Mouse (Mus musculus): Measurements from ENCODE around the gene Ctdnep1.
"Not testable (repeated sequence)": the region's sequence is repeated elsewhere in the genome, so short reads cannot be mapped to it uniquely, and the experiment has no call there.

Ctdnep1 gene

DNA sequence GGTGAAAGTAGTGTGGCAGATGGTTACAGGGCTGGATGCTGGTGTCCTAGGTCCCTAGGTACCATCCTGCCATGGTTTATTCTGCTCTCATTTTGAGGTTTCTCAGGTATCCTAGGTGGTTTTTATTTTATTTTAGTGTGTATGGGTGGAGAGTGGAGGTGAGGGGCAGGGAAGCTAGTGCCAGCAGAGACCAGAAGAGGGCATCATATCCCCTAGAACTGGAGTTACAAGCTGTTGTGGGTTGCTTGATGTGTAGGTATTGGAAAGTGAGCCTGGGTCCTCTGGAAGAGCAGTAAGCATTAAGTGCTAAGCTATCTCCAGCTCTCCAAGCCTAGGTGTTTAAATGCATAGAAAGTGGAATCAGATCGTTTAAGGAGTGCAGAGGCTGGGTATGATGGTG is 28.7 kb upstream of the Ctdnep1 start:
- DNase-seq, result no peak

GRCm38 (mm10) chr11:69953267-69953915 is 27.6 kb upstream of the Ctdnep1 start:
- DNase-seq, result no peak

DNA sequence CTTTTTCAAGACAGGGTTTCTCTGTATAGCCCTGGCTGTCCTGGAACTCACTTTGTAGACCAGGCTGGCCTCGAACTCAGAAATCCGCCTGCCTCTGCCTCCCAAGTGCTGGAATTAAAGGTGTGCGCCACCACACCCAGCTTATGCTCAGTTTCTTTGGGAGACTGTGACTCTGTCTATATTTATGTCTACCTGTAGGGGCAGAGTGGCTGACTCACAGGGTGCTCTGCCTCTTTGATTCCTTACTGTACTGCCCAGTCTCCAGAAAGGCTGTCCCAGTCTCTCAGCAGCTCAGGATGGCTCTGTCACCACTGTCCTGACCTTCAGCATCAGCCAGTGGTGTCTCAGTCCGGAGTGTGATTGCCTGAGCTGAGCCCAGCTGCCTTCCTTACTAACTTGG is 25.3 kb upstream of the Ctdnep1 start:
- not testable (repeated sequence) for DNase-seq

- DNase-seq, result no peak
Measured at GRCm38 (mm10) chr11:69956218-69956617, 24.7 kb upstream of the Ctdnep1 start.

GRCm38 (mm10) chr11:69960616-69961015 is 20.3 kb upstream of the Ctdnep1 start:
- DNase-seq, result no peak

DNA sequence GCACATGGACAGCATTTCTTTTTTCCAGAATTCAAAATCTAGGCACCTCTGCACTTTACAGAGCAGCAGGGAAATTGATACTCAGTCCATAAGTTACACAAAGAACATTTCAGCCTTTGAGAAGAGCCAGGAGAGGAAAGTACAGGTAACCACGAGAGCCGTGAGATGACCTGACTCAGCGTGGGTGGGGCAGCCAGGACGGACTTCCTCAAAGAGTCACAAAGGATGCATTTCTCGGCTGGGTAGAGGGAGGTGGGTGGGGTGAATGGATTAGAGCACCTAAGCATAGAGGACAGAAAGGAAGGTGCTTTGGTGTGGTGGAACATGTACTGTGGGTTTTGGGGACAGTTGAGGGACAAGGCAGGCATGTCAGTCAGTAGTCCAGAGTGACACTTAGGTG is 19.1 kb upstream of the Ctdnep1 start:
- no peak for DNase-seq

DNA sequence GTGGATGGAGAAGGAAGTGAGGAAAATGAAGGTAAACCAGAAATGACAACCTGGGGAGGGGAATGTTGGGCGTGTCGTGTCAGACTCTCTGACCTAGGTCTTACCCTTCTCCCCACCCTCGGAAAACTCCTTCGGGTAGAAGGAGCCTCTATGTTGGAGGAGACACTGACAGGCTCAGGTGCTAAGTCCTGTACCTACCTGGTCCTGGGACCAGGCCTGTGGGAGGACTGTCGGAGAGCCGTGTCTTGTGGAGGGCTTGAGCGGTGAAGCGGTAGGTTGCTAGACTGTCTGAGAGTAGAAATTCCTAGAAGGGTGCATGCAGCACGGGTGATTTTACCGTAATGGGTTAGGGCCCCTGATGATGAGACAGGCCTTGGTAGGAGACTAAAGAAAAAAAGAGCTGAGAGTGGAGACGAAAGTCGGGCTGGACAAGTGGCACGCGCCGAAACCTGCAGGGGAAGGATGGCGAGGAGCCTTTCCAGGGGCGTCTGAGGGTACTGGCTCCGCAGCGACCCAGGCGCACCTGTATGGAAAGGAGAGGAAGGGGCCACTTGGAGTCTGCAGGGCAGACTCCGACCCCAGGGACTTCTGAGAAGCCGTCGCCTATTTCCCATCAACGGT is 16.2 kb upstream of the Ctdnep1 start, which contains the start of gene Cldn7:
Gene Cldn7, plus strand, starts transcription at position 130 of the 621 bp plus-strand sequence.
- DNase-seq, result no peak

- no peak for DNase-seq
Measured at GRCm38 (mm10) chr11:69965271-69966005, 15.5 kb upstream of the Ctdnep1 start.

GRCm38 (mm10) chr11:69966006-69966859 is 14.7 kb upstream of the Ctdnep1 start:
- DNase-seq, result no peak

DNA sequence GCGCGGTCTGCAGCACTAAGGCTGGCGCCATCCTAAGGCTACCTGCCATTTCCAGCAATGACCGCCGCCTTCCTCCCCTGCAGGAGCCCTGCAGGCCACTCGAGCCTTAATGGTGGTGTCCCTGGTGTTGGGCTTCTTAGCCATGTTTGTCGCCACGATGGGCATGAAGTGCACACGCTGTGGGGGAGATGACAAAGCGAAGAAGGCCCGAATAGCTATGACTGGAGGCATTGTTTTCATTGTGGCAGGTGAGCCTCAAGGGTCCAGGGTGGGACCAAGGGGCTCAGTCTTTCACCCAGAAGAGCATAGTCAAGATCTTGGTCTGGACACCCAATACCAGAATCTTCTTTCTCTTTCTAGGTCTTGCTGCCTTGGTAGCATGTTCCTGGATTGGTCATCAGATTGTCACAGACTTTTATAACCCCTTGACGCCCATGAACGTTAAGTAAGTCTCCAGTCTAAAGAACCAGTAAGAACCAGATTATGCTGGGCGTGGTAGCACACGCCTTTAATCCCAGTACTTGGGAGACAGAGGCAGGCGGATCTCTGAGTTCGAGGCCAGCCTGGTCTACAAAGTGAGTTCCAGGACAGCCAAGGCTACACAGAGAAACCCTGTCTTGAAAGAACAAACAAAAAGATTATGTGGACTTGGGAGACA is 14.0 kb upstream of the Ctdnep1 start:
- no peak for DNase-seq

DNA sequence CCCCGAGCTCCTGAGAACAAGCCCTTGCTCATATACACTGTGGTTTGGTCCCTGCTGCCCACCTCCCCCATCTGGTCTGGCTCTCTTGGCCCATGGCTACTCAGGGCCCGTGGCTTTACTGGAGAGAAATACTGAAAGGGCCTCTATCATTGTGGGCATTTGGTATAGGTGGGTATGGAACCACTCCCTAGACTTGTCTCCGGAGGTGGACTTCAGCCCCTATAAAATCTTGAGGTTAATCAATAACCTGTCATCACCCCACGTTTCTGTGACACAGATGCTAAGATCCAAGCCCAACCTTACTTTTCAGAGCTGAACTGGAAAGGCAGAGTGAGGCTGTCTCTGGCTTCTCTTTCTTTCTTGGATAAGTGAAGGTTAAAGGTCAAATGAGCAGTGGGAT is 12.2 kb upstream of the Ctdnep1 start:
- DNase-seq, result no peak

- DNase-seq, result no peak
Measured at GRCm38 (mm10) chr11:69970222-69970621, 10.7 kb upstream of the Ctdnep1 start.

DNA sequence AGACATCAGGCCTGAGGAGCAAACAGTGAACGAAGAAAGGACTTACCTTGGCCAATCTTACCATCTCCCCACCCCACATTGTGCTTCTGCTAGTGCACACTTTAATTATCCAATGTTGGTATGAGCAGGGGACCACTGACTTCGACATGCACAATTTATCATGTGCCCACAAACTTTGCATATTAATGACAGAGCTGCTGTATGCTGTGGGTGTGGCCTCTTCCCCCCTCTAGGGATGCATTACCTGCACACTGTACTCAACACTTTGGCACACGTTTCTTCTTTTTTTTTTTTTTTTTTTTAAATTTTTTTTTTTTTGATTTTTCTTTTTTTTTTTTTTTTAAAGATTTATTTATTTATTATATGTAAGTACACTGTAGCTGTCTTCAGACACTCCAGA is 10.2 kb upstream of the Ctdnep1 start:
- no peak for DNase-seq

DNA sequence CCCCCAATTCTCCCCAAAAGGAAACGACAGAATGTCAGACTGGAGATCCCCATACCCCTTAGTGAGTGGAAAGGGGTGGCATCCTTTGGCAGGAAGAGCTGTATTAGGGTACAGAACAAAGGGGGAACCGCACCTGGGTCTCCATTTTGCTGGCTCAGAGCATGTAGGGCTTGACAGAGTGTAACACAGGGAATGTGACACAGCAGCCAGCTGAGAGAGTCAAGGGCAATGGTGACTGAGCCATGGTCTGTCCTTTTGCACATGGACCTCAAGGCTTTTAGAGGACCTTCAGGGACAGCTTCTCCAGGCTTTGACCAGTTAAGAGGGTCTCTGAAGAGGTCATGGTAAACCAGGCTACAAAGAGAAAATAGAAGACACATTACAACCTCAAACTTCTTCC is 6.0 kb upstream of the Ctdnep1 start:
- no peak for DNase-seq

DNA sequence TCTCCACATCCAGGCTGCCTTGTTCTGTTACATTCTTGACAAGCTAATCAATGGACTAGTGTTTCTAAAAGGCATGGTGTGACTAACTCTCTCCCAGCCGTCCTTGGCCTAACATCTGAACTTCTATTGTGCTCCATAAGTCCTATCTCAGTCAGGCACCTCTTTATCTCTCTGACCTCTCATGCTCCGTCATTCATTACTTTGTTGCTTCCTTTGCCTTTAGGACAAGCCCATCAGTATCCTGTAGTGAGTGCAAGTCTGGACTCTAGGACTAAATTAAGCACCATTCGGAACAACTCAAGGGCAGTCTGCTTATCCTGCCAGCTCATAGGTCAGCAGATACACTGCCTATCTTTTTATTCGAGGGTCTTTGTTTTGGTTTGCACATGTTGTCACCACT is 4.7 kb upstream of the Ctdnep1 start:
- no peak for DNase-seq

DNA sequence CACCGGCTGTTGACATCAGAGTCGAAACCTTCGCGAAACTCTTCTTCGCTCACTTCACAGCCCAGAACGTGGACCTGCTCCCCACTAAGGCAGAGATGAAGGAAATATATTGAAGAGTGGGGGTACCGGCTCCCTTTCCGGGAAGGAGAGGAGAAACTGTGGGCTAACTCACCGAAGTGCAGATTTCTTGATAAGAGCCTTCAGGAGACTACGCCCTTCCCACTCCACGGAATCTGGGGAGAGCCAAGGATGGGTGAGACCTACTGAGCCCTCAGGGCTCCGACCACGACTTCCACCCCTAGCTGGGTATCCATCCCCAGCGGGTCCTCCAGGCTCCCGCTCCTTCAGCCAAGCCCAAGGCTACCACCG is 1.1 kb upstream of the Ctdnep1 start:
- no peak for DNase-seq

- peak; percentile 98 for DNase-seq
Measured at GRCm38 (mm10) chr11:69980196-69981140, 488 bp upstream of the Ctdnep1 start.

DNA sequence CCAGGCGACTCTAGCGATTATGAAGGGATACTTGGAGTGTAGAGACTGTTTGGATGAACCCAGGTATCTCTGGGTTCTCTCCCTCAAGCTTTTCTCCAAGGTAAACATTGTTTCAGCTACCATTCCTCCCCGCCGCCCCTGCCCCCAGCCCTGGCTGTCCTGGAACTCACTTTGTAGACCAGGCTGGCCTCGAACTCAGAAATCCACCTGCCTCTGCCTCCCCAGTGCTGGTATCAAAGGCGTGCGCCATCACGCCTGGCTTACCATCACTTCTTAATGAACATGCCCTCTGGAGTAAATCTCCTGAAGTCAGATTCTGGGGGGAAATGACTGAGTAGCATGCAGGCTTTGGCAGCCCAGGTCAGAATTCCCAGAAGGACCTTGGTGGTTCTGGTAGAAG is 1.3 kb downstream of the Ctdnep1 start, which contains the start of gene Elp5:
Gene Elp5, minus strand, starts transcription at position 293 of the 400 bp plus-strand sequence.
- DNase-seq, result no peak

DNA sequence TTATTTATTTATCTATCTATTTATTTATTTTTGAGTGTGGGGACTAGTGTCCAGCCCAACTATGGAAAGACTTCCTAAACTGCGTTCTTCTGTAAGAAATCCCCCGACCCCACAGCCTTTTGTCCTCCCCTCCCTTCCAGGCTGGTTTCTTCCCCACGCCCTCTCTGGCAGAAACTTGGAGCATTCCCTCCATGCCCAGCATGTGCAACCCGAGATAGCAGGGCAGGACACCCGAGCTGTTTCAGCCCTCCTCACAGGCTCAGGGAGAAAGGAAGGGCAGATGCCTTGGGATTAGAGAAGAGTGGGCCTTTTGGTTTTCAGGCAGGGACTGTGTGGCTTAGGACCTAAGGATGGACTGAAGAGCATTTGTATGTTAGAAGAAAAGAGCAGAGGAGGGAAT is 1.9 kb downstream of the Ctdnep1 start:
- DNase-seq, result no peak

DNA sequence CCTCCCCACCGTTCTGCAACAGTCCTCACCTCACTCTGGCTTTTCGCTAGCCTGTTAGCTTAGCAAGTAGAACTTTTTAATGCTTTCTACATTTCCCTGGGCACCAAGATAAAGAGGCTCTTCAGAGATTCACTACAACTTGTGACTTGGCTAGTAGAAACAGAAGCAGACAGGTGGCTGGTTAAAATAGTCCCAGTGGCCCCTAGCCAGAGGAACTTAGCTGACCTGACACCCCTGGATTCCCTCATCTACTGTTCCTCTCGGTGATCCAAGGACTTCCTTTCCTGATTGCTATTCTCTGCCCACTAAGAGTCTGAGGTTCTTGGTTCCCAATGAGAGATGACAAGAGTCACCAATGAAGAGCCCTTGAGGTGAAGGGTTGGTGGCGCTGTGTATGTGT is 2.4 kb downstream of the Ctdnep1 start:
- DNase-seq, result no peak

GRCm38 (mm10) chr11:69984431-69984830 is 3.5 kb downstream of the Ctdnep1 start:
- no peak for DNase-seq

Measured in right cerebral cortex, postnatal 25 days (tissue).